Mouse (Mus musculus): ENCODE measurements around the gene Gucy2c.

DNA sequence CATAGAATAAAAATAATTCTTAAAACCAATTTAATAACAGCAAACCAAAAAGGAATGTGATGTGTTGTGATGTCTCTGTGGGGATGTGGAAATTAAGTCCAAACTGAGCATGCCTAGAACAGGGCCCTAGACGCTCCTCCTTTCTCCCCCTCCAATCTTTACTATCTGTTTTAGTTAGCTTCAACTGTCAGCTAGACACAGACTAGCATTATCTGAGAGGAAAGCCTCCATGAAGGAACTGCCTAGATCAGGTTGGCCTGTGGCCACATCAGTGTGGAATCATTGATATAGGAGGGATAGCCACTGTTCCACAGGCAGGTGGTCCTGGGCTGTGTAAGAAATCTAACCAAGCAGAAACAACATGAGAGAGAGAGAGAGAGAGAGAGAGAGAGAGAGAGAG is 13.5 kb upstream of the Gucy2c start:
- TF ChIP-seq CTCF (IDR thresholded peaks at IDR 0.05; ENCODE audit: borderline replicate concordance, extremely low read depth, insufficient read depth, insufficient read length), result no peak
- no peak for TF ChIP-seq POLR2A (IDR thresholded peaks at IDR 0.05; ENCODE audit: borderline replicate concordance, extremely low read depth, insufficient read depth, insufficient read length, poor library complexity, severe bottlenecking)

All from brain, embryonic 14.5 days (tissue).